Mouse (Mus musculus) lung, postnatal 0 days (tissue): ENCODE results near the gene Mrps23. TPM values are rescaled to one million over a fixed set of nuclear protein-coding genes. Genes with fewer than 3 reads are reported as not detected.

Source experiments
- ATAC-seq: fragments of 200-750 bp; cut with Nextera tagmentation; 2 replicates; pipeline ENCODE4 v1.8.0; 2017; ENCODE audit warnings: moderate library complexity
- DNase-seq: peaks from one replicate; pipeline ENCODE4 v3.0.0-alpha.2; 2016; ENCODE audit warnings: low spot score
- H3K27ac ChIP-seq: fragments of 300-500 bp; sonication (generic); 2 replicates; pipeline ENCODE4 v1.5.1; 2014; ENCODE audit warnings: antibody characterized with exemption, mild to moderate bottlenecking, low read length, mixed read lengths
- H3K27me3 ChIP-seq: fragments of 300-500 bp; sonication (generic); replicated peaks from 2 replicates; pipeline ENCODE4 v1.6.1; 2014; ENCODE audit warnings: low read length, mixed read lengths; ENCODE audit not compliant: insufficient read depth
- H3K36me3 ChIP-seq: fragments of 300-500 bp; sonication (generic); 2 replicates; pipeline ENCODE4 v1.6.1; 2014; ENCODE audit warnings: low read length, mixed read lengths; ENCODE audit not compliant: insufficient read depth
- H3K4me1 ChIP-seq: fragments of 300-500 bp; sonication (generic); 2 replicates; pipeline ENCODE4 v1.6.1; 2014; ENCODE audit warnings: antibody characterized with exemption, low read depth, low read length, mixed read lengths; ENCODE audit not compliant: insufficient read depth
- H3K4me2 ChIP-seq: fragments of 300-500 bp; sonication (generic); replicated peaks from 2 replicates; pipeline ENCODE4 v1.6.1; 2014; ENCODE audit warnings: low read depth, mild to moderate bottlenecking, low read length, moderate library complexity, mixed read lengths
- H3K4me3 ChIP-seq: fragments of 300-500 bp; sonication (generic); 2 replicates; pipeline ENCODE4 v1.5.1; 2014; ENCODE audit warnings: low read depth, low read length
- H3K9ac ChIP-seq: fragments of 300-500 bp; sonication (generic); replicated peaks from 2 replicates; pipeline ENCODE4 v1.6.1; 2014; ENCODE audit warnings: low read depth, mild to moderate bottlenecking
- H3K9me3 ChIP-seq: fragments of 300-500 bp; sonication (generic); 2 replicates; pipeline ENCODE4 v1.6.1; 2016; ENCODE audit warnings: low read length, mixed read lengths
- CTCF ChIP-seq: IDR thresholded peaks from 2 replicates; pipeline ENCODE4 v1.5.1; 2016; ENCODE audit warnings: antibody characterized with exemption, mild to moderate bottlenecking
- EP300 ChIP-seq: IDR thresholded peaks from 2 replicates; pipeline ENCODE4 v1.6.1; 2016; ENCODE audit warnings: antibody characterized with exemption, mild to moderate bottlenecking, control low read depth
- WGBS: fragments of 180-500 bp; shearing (Covaris S2); extraction: QIAGEN DNeasy Blood & Tissue Kit; methylation state at CpG from one replicate; pipeline ENCODE4 v1.1.7; 2014; 5-methylcytosine and 5-hydroxymethylcytosine counted together
- polyA plus RNA-seq: library from polyadenylated mRNA; unstranded; fragments of >200 nt; fragmentation: Nextera tagmentation; extraction: Ambion mirVana; gene quantifications from 2 replicates; pipeline ENCODE4 v1.2.1, GENCODE M21; 2015

Mrps23 gene
- polyA plus RNA-seq, 1 experiment from 2014 or later, result 46.5 TPM

DNA sequence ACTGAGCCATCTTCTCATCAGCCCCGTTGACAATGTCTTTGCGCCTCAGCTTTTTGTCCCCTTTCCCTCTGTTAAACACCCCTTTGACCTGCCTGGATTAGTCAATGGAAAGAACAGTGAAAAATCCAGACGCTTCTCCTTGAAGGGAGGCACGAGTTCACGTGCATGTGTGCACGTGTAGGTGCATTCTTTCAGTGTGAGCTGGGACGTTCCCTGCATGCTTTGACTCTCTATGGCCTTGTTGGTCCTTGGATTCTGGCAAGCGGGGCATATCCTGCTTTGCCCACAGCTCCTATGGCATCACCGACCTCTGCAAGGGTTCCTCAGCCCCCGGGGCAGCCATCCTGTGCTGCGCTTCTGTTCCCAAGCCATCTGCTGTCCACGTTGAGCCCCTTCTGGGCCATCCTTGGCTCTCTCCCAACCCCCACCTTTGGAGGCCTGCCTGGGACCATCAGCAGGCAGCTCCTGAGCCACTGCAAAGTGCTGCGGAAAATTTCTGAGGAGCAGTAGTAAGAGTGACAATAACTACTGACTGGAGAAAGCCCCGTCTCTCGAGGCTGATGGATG is 32.2 kb upstream of the Mrps23 start:
- Histone ChIP-seq H3K9me3 (no peaks in the 10 kb centered on the region), H3K36me3 (no peaks in the 10 kb centered on the region), H3K27ac (no peak overlapping the region), H3K4me2 (no peak overlapping the region), H3K4me3 (no peak overlapping the region), H3K9ac (no peak overlapping the region), H3K4me1 (peaks cover 13% of the 10 kb centered on the region), H3K27me3 (no peaks in the 10 kb centered on the region)
- DNase-seq, result no peak
- TF ChIP-seq CTCF (no peak), EP300 (no peak)
- ATAC-seq, result no peak
- WGBS, result 68% methylated on average over 15 of the region's 15 CpGs

GRCm38 (mm10) chr11:88172601-88173325 is 31.4 kb upstream of the Mrps23 start:
- no peak overlapping the region for H3K4me3 ChIP-seq
- peaks cover 13% of the 10 kb centered on the region for H3K4me1 ChIP-seq
- H3K27ac ChIP-seq, result peak overlapping the region; percentile 57
- peak; percentile 38; the same call in 1 of the 2 replicates for TF ChIP-seq EP300
- TF ChIP-seq CTCF, result no peak; the same call in 1 of the 2 replicates
- no peak overlapping the region for H3K9ac ChIP-seq
- ATAC-seq (peak; percentile 86), DNase-seq (peak; percentile 69)
- no peaks in the 10 kb centered on the region for H3K36me3 ChIP-seq
- no peaks in the 10 kb centered on the region for H3K27me3 ChIP-seq
- 23% methylated on average over 10 of the region's 10 CpGs for WGBS
- no peaks in the 10 kb centered on the region for H3K9me3 ChIP-seq
- H3K4me2 ChIP-seq, result no peak overlapping the region

- H3K9me3 ChIP-seq, result no peaks in the 10 kb centered on the region
- H3K9ac ChIP-seq, result no peak overlapping the region
- no peaks in the 10 kb centered on the region for H3K36me3 ChIP-seq
- WGBS, result 20% methylated on average over 9 of the region's 9 CpGs
- peak overlapping the region; percentile 57 for H3K27ac ChIP-seq
- DNase-seq (no peak), ATAC-seq (peak; percentile 34; the same call in 1 of the 2 replicates)
- H3K4me3 ChIP-seq, result no peak overlapping the region
- H3K4me1 ChIP-seq, result peaks cover 13% of the 10 kb centered on the region
- H3K4me2 ChIP-seq, result no peak overlapping the region
- no peaks in the 10 kb centered on the region for H3K27me3 ChIP-seq
- TF ChIP-seq CTCF, result no peak
- TF ChIP-seq EP300, result no peak
Observed at GRCm38 (mm10) chr11:88173386-88174025, 30.7 kb upstream of the Mrps23 start.

- Histone ChIP-seq H3K4me3 (no peak overlapping the region), H3K36me3 (no peaks in the 10 kb centered on the region), H3K9me3 (no peaks in the 10 kb centered on the region), H3K27ac (peak overlapping the region; percentile 64), H3K9ac (no peak overlapping the region; the same call in 1 of the 2 replicates), H3K27me3 (no peaks in the 10 kb centered on the region), H3K4me2 (peak overlapping the region; percentile 22; the same call in 1 of the 2 replicates), H3K4me1 (peaks cover 8% of the 10 kb centered on the region; the same call in 1 of the 2 replicates)
- TF ChIP-seq CTCF (peak; percentile 33; the same call in 1 of the 2 replicates), EP300 (no peak)
- 14% methylated on average over 6 of the region's 6 CpGs for WGBS
- DNase-seq, result peak; percentile 44
- ATAC-seq, result peak; percentile 55
Observed at GRCm38 (mm10) chr11:88180467-88180958, 23.7 kb upstream of the Mrps23 start.

DNA sequence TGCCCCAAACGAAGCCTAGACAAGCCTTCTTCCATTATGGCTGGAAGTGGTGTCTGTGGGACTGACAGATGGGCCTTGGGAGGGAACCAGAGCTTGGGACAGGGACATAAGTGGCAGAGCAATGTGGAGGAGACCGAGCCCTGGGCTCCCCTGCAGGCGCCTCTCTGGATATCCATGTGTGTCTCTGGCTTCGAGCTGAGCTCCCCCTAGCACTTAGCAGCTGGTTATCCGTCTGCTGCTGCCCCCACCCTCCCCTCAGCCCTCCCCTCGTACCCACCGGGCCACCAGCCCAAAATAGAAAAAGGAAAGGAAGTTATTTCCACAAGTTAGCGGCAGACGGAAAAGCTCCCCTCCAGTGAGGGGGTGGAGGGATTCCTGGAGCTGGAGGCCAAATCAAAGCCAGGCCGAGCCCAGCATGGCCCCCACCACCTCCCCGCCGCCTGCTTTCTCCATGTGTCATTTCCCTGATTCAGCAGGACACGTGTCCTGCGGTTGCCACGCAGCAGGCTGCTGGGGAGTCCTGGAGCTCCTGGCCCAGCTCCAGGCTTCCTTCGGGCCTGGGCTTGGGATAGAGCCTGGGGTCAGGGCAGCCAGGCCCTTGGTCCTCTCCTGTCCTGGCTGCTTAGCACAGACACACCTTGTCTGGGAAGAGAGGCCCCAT is 23.1 kb upstream of the Mrps23 start:
- peak; percentile 42; the same call in 1 of the 2 replicates for TF ChIP-seq EP300
- TF ChIP-seq CTCF, result no peak; the same call in 1 of the 2 replicates
- peak; percentile 92 for DNase-seq

More for the DNA sequence above, 23.1 kb upstream of the Mrps23 start:
- Histone ChIP-seq H3K4me3 (no peak overlapping the region), H3K4me1 (peaks cover 8% of the 10 kb centered on the region; the same call in 1 of the 2 replicates), H3K9ac (no peak overlapping the region), H3K36me3 (no peaks in the 10 kb centered on the region), H3K27ac (peak overlapping the region; percentile 64), H3K9me3 (no peaks in the 10 kb centered on the region), H3K27me3 (no peaks in the 10 kb centered on the region), H3K4me2 (peak overlapping the region; percentile 22; the same call in 1 of the 2 replicates)
- WGBS, result 7% methylated on average over 13 of the region's 16 CpGs
- ATAC-seq, result peak; percentile 91
